Mouse (Mus musculus) liver, embryonic 14.5 days (tissue): Measurements from ENCODE around the gene Olfr883. TPM values are rescaled to one million over a fixed set of nuclear protein-coding genes. Genes with fewer than 3 reads are reported as not detected.

ENCODE experiments used
- ATAC-seq: fragments of 200-750 bp; cut with Nextera tagmentation; 2 replicates; pipeline ENCODE4 v1.8.0; 2017; ENCODE audit warnings: moderate number of reproducible peaks, mild to moderate bottlenecking, moderate library complexity; ENCODE audit not compliant: insufficient read depth
- DNase-seq, 3 experiments: peaks; one replicate each; pipeline ENCODE4 v3.0.0-alpha.2; 2012 to 2013; ENCODE audit warnings: low read depth in 3 of 3, low spot score in 3 of 3
- H3K27ac ChIP-seq: fragments of 300-500 bp; sonication (generic); 2 replicates; pipeline ENCODE4 v1.5.1; 2014; ENCODE audit warnings: moderate library complexity, mild to moderate bottlenecking, control low read depth, inconsistent platforms
- H3K27me3 ChIP-seq: fragments of 300-500 bp; sonication (generic); 2 replicates; pipeline ENCODE4 v1.6.1; 2014; ENCODE audit warnings: mild to moderate bottlenecking, low read length, moderate library complexity; ENCODE audit not compliant: control insufficient read depth, insufficient read depth
- H3K36me3 ChIP-seq: fragments of 300-500 bp; sonication (generic); replicated peaks from 2 replicates; pipeline ENCODE4 v1.6.1; 2014; ENCODE audit warnings: low read depth; ENCODE audit not compliant: control insufficient read depth, insufficient read depth
- H3K4me1 ChIP-seq, 2 experiments: fragments of 200-500 bp in 1 of 2; fragments of 300-500 bp in 1 of 2; sonication (generic) in 1 of 2; replicated peaks; 2 replicates each; pipeline ENCODE4 v1.6.1; 2012 to 2014; ENCODE audit warnings: antibody characterized with exemption in 1 of 2, inconsistent platforms in 1 of 2, low read length in 1 of 2; ENCODE audit not compliant: control insufficient read depth in 2 of 2, insufficient read depth in 2 of 2
- H3K4me2 ChIP-seq: fragments of 300-500 bp; sonication (generic); 2 replicates; pipeline ENCODE4 v1.6.1; 2014; ENCODE audit warnings: low read depth, mild to moderate bottlenecking, control low read depth, moderate library complexity
- H3K4me3 ChIP-seq, 2 experiments: fragments of 200-500 bp in 1 of 2; fragments of 300-500 bp in 1 of 2; sonication (generic) in 1 of 2; 2 replicates each; pipeline ENCODE4 v1.5.1; 2012 to 2014; ENCODE audit warnings: low read depth in 2 of 2, low read length in 2 of 2, mild to moderate bottlenecking in 2 of 2, control low read depth in 1 of 2, inconsistent platforms in 1 of 2, moderate library complexity in 1 of 2; ENCODE audit not compliant: insufficient read depth in 1 of 2
- H3K9ac ChIP-seq: fragments of 300-500 bp; sonication (generic); replicated peaks from 2 replicates; pipeline ENCODE4 v1.6.1; 2014; ENCODE audit warnings: mild to moderate bottlenecking, control low read depth, moderate library complexity
- H3K9me3 ChIP-seq: fragments of 300-500 bp; sonication (generic); 2 replicates; pipeline ENCODE4 v1.6.1; 2016; ENCODE audit warnings: low read length, mixed read lengths; ENCODE audit not compliant: control insufficient read depth
- CTCF ChIP-seq: IDR thresholded peaks from 2 replicates; pipeline ENCODE4 v1.5.1; 2016; ENCODE audit warnings: antibody characterized with exemption, low read depth, control low read depth
- EP300 ChIP-seq: IDR thresholded peaks from 2 replicates; pipeline ENCODE4 v1.6.1; 2016; ENCODE audit warnings: antibody characterized with exemption, low read depth
- WGBS: fragments of 180-500 bp; shearing (Covaris S2); extraction: QIAGEN DNeasy Blood & Tissue Kit; methylation state at CpG from one replicate; pipeline ENCODE4 v1.1.7; 2014; ENCODE audit not compliant: insufficient replicate concordance; 5-methylcytosine and 5-hydroxymethylcytosine counted together
- polyA plus RNA-seq, 2 experiments: library from polyadenylated mRNA; depleted of rRNA in 1 of 2; stranded (reverse) in 1 of 2; unstranded in 1 of 2; fragments of >200 nt; fragmentation: Nextera tagmentation in 1 of 2; extraction: Ambion mirVana in 1 of 2; gene quantifications; 2 replicates each; pipeline versions ENCODE4 v1.2.1 to v1.2.3; 2012 to 2014

Olfr883 gene
- not detected in 2 replicates for polyA plus RNA-seq (2012; rRNA removed)
- not detected in 2 replicates for polyA plus RNA-seq (2014; fragmentation: Nextera tagmentation; extraction: Ambion mirVana)

GRCm38 (mm10) chr9:38025508-38025907 lies at the start of gene Olfr883:
Olfr883 (plus strand) TSS chr9:38025808.
- Histone ChIP-seq H3K27me3 (no peaks in the 10 kb centered on the region), H3K4me2 (no peak within 1 kb of the TSS), H3K4me3 (no peak within 1 kb of the TSS), H3K9me3 (no peaks in the 10 kb centered on the region), H3K36me3 (no peaks in the 10 kb centered on the region), H3K27ac (no peak within 1 kb of the TSS), H3K9ac (no peak within 1 kb of the TSS), H3K4me1 (no peaks in the 10 kb centered on the region)
- ATAC-seq (no peak), DNase-seq (no peak)
- TF ChIP-seq EP300, result no peak
- TF ChIP-seq CTCF, result no peak
- WGBS, result 46% methylated on average over 1 of the region's 1 CpGs

GRCm38 (mm10) chr9:37991525-37991924 lies 34.1 kb upstream of the Olfr883 start, which contains the start of gene Olfr881:
Olfr881 (plus strand) TSS chr9:37991825.
- no peak within 1 kb of the TSS for H3K27ac ChIP-seq
- H3K36me3 ChIP-seq, result no peaks in the 10 kb centered on the region
- H3K4me2 ChIP-seq, result no peak within 1 kb of the TSS
- DNase-seq (no peak), ATAC-seq (no peak)
- no peak within 1 kb of the TSS for H3K9ac ChIP-seq
- H3K4me1 ChIP-seq, result no peaks in the 10 kb centered on the region
- TF ChIP-seq CTCF (no peak), EP300 (no peak)
- no peaks in the 10 kb centered on the region for H3K27me3 ChIP-seq
- no peaks in the 10 kb centered on the region for H3K9me3 ChIP-seq
- H3K4me3 ChIP-seq, result no peak within 1 kb of the TSS

GRCm38 (mm10) chr9:37998581-37999204 lies 26.9 kb upstream of the Olfr883 start:
- WGBS, result 20% methylated on average over 2 of the region's 2 CpGs
- Histone ChIP-seq H3K4me2 (no peak overlapping the region), H3K4me3 (no peak overlapping the region), H3K4me1 (no peaks in the 10 kb centered on the region), H3K9me3 (no peaks in the 10 kb centered on the region), H3K27me3 (no peaks in the 10 kb centered on the region), H3K36me3 (no peaks in the 10 kb centered on the region), H3K9ac (no peak overlapping the region), H3K27ac (no peak overlapping the region)
- DNase-seq, result no peak
- no peak for TF ChIP-seq EP300
- no peak for TF ChIP-seq CTCF
- ATAC-seq, result no peak

GRCm38 (mm10) chr9:38000021-38000420 lies 25.6 kb upstream of the Olfr883 start:
- no peak overlapping the region for H3K4me3 ChIP-seq
- H3K27ac ChIP-seq, result no peak overlapping the region
- no peaks in the 10 kb centered on the region for H3K27me3 ChIP-seq
- no peak overlapping the region for H3K9ac ChIP-seq
- no peak overlapping the region for H3K4me2 ChIP-seq
- ATAC-seq (no peak), DNase-seq (no peak)
- WGBS, result 38% methylated on average over 1 of the region's 1 CpGs
- no peaks in the 10 kb centered on the region for H3K36me3 ChIP-seq
- H3K4me1 ChIP-seq, result no peaks in the 10 kb centered on the region
- TF ChIP-seq EP300, result no peak
- TF ChIP-seq CTCF, result no peak
- no peaks in the 10 kb centered on the region for H3K9me3 ChIP-seq

GRCm38 (mm10) chr9:38046255-38046654 lies 20.6 kb downstream of the Olfr883 start, which contains the start of gene Olfr884:
Olfr884 (plus strand) TSS chr9:38046555.
- no peak within 1 kb of the TSS for H3K27ac ChIP-seq
- no peak within 1 kb of the TSS for H3K4me3 ChIP-seq
- no peaks in the 10 kb centered on the region for H3K9me3 ChIP-seq
- TF ChIP-seq CTCF, result no peak
- no peak for TF ChIP-seq EP300
- H3K4me2 ChIP-seq, result no peak within 1 kb of the TSS
- 18% methylated on average over 1 of the region's 1 CpGs for WGBS
- no peaks in the 10 kb centered on the region for H3K36me3 ChIP-seq
- no peak within 1 kb of the TSS for H3K9ac ChIP-seq
- no peak for DNase-seq
- no peaks in the 10 kb centered on the region for H3K4me1 ChIP-seq
- no peaks in the 10 kb centered on the region for H3K27me3 ChIP-seq
- ATAC-seq, result no peak
